Mouse (Mus musculus): ENCODE measurements around the gene Ints5. TPM values are rescaled to one million over a fixed set of nuclear protein-coding genes. Genes with fewer than 3 reads are reported as not detected.
A peak's percentile ranks its signal among the peaks of the same experiment; 100 is the strongest.

Gene Ints5
- total RNA-seq, 2 experiments from 2014 or later = 24.4 to 25.6 TPM

GRCm38 (mm10) chr19:8927891-8928525 lies 35.2 kb downstream of the Ints5 start:
- Histone ChIP-seq H3K27ac (peak overlapping the region; percentile 85), H3K4me3 (no peak overlapping the region)
- DNase-seq (ENCODE audit: low spot score in 2 of 2) = no peak
- TF ChIP-seq CTCF (conservative IDR thresholded peaks at IDR 0.05) = no peak

GRCm38 (mm10) chr19:8928689-8929223 lies 36.0 kb downstream of the Ints5 start:
- Histone ChIP-seq H3K4me3 (peak overlapping the region; percentile 68), H3K27ac (peak overlapping the region; percentile 85)
- no peak for DNase-seq (ENCODE audit: low spot score in 2 of 2)
- no peak for TF ChIP-seq CTCF (conservative IDR thresholded peaks at IDR 0.05)

DNA sequence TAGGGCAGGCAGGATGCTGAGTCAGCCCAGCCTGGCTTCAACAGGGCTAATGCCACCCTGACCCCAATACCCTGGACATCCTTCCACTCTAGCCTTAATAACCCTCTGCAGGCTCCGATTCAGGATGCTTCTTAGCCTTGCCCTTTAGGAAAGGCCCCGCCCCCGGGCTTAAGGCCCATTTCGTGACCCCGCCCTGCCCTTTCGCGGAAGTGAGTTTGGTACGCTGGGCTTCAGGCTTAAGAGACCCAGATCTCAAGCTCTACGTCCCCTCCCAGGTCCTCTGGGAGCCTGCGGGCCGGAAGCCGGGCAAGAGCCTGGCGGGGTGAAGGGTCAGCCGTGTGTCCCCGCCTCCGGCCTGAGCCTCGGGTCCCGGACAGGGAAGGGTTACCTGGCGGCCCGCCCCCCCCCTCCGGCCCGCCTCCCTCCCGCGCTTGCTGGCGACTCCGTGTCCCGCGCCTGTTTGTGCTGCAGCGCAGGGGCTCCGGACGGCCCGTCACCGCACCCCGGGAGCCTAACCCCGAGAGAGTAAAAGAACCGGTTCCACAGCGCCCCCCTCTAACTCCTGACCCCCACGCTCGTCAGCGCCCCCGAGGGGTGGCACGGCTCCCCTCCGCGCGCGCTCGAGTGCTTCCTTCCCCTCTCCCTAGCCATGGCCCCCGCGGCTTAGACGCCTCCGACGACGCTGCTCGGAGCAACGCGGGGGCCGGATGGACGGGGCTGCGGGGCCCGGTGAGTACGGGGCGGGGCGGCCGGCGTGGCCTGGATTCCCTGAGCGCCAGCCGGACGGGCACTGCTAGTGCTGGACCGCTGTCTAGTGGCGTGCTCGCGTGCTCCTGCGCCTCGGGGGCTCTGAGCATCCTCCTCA lies 36.7 kb downstream of the Ints5 start, which contains the start of the genes Rom1 and Eml3:
Rom1 (minus strand) TSS at position 133 of the 865 bp plus-strand sequence.
Eml3 (plus strand) TSS at position 329 of the 865 bp plus-strand sequence.
- peak within 1 kb of the TSS; percentile 68 for H3K4me3 ChIP-seq
- DNase-seq (ENCODE audit: low spot score in 2 of 2) = peak in 1 of 2 experiments; percentile 49
- H3K27ac ChIP-seq = peak within 1 kb of the TSS; percentile 85
- peak; percentile 64 for TF ChIP-seq CTCF (conservative IDR thresholded peaks at IDR 0.05)

DNA sequence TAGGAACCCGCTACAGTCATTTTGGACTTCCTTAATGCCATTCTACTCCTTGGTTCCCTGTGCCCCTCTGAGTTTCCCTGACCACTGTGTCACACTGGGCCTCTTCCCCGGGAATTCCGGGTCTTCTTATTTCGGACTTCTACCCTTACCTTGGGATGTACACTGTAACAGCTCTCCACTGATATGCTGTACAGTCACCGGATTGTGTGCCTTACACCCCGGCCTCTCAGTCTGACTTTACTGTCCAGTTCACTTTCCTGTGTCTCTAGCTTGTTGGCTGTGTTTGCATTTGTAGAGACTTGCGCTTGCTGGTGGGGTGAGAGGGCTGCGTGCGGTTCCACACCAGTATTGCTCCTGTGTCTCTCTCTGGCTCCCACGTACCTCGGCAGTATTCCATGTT lies 37.3 kb downstream of the Ints5 start:
- no peak for DNase-seq (ENCODE audit: low spot score in 2 of 2)
- TF ChIP-seq CTCF (conservative IDR thresholded peaks at IDR 0.05) = no peak
- Histone ChIP-seq H3K4me3 (peak overlapping the region; percentile 68), H3K27ac (peak overlapping the region; percentile 85)

GRCm38 (mm10) chr19:8930771-8931170 lies 38.0 kb downstream of the Ints5 start:
- no peak for DNase-seq (ENCODE audit: low spot score in 2 of 2)
- H3K27ac ChIP-seq = no peak overlapping the region
- TF ChIP-seq CTCF (conservative IDR thresholded peaks at IDR 0.05) = no peak
- H3K4me3 ChIP-seq = no peak overlapping the region

DNA sequence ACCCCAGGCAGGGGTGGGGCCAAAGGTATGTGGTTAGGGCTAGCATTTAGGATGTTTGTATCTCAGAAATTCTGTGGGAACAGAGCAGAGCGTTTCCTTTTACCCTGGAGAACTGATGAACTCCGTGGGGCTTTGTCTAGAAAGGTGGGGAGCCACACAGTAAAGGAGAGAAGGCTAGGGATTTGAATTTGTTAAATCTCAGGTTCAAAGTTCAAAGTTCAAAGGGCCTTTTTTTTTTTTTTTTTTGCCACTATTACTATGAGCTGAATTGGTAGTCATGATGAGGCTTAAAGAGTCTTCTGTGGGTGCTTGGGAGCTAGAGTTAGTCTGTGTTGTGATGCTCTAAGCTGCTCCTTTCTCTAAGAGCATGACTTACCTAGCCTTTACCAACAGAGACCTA lies 43.9 kb downstream of the Ints5 start:
- no peak overlapping the region for H3K4me3 ChIP-seq
- DNase-seq (ENCODE audit: low spot score in 2 of 2) = no peak
- H3K27ac ChIP-seq = no peak overlapping the region
- TF ChIP-seq CTCF (conservative IDR thresholded peaks at IDR 0.05) = no peak

- no peak for DNase-seq (ENCODE audit: low spot score in 2 of 2)
- no peak for TF ChIP-seq CTCF (conservative IDR thresholded peaks at IDR 0.05)
- no peak overlapping the region for H3K4me3 ChIP-seq
- no peak overlapping the region; the same call in 1 of the 2 replicates for H3K27ac ChIP-seq
Observed at GRCm38 (mm10) chr19:8940526-8941133, 47.8 kb downstream of the Ints5 start.

DNA sequence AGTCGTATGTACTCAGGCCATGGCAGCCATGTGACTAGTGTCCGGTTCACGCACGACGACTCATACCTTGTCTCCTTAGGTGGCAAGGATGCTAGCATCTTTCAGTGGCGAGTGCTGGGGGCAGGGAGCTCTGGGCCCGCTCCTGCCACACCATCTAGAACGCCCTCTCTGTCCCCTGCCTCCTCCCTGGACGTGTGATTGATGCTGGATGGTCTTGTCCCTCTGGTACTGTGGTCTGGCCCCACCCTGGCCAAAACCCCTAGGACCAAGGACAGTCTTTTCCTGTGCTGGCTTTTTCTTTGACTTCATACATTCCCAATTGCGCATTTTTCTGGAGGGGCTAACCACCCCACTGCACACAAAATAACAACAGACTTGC lies 48.3 kb downstream of the Ints5 start:
- Histone ChIP-seq H3K4me3 (peak overlapping the region; percentile 89), H3K27ac (peak overlapping the region; percentile 97)
- no peak for DNase-seq (ENCODE audit: low spot score in 2 of 2)
- TF ChIP-seq CTCF (conservative IDR thresholded peaks at IDR 0.05) = no peak

DNA sequence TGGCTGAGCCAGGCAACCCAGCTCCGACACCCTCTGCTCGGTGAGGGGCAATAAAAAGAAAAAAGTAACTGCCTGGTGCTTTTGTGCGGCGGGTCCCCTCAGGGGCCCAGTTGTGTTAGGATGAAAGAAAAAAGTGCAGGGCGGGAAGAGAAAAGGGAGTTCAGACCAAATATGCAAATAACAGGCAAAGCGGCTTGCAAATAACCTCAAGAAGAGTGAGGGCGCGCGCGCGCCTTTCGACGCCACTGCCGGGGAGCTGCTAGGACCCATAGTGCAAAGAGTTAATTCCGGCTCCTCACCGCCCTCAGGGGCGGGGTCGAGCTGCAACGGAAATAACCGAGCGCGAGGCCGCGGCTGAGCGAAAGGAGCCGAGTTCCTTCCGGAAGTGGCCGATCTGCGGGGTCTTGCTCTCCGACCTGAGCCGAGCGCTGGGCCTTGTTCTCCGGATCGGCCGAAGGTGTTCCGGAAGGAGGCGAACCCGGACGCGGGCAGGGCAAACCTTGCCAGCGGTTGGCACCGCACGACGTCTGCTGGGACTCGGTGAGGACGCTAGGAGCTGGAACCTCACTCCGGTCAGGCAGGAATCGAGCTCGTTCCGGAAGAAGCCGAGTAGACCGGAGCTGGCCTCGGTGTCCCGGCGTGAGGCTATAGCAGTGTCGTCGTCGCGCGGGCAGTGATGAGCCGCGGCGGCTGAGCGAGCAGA lies 48.9 kb downstream of the Ints5 start, which contains the start of gene Mta2:
Mta2 (plus strand) TSS at position 361 of the 703 bp plus-strand sequence.
- DNase-seq (ENCODE audit: low spot score in 2 of 2) = peak; percentile 93 to 95
- Histone ChIP-seq H3K27ac (peak within 1 kb of the TSS; percentile 97), H3K4me3 (peak within 1 kb of the TSS; percentile 89)
- peak; percentile 37; the same call in 1 of the 2 replicates for TF ChIP-seq CTCF (conservative IDR thresholded peaks at IDR 0.05)

GRCm38 (mm10) chr19:8942276-8942964 lies 49.6 kb downstream of the Ints5 start:
- H3K27ac ChIP-seq = peak overlapping the region; percentile 97
- peak in 1 of 2 experiments; percentile 46 for DNase-seq (ENCODE audit: low spot score in 2 of 2)

DNA sequence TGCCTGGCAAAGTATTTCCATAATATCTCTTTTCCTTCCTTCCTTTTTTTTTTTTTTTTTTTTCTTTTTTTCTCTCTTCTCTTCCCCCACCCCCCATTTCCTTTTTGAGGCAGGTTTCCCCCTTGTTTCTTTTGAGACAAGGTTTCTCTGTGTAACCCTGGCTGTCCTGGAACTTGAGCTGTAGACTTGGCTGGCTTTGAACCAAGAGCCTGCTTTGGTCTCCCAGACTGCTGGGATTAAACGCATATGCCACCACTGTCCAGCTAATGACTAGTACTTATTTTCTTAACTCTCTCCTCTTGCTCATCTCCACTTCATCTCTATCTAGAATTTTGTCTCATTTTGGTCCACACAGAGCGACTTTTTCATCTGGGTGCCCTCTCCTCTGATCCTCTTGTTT lies 50.2 kb downstream of the Ints5 start:
- Histone ChIP-seq H3K4me3 (peak overlapping the region; percentile 89), H3K27ac (no peak overlapping the region)
- no peak for DNase-seq (ENCODE audit: low spot score in 2 of 2)
- TF ChIP-seq CTCF (conservative IDR thresholded peaks at IDR 0.05) = no peak

More at GRCm38 (mm10) chr19:8942276-8942964, 49.6 kb downstream of the Ints5 start:
- H3K4me3 ChIP-seq = peak overlapping the region; percentile 89
- no peak for TF ChIP-seq CTCF (conservative IDR thresholded peaks at IDR 0.05)
